In genomic region chr12:119945589-119946310, GRCm38 (mm10) we compare ENCODE assay signal across 8 mouse cellular contexts. TPM values are rescaled to one million over a fixed set of nuclear protein-coding genes. Genes with fewer than 3 reads are reported as not detected.
DNase-seq lines count a peak whose midpoint lies in the region; ATAC-seq lines count a peak whose summit lies in the region.

Gene Tmem196, plus strand, starts transcription at chr12:119945822.

- 0 out of 2 replicates have a peak, but pooled peaks cover 5% of the 10 kb centered on the region for H3K4me1 ChIP-seq in heart, embryonic 15.5 days (replicated peaks)
- no peaks in the 10 kb centered on the region for H3K4me1 ChIP-seq in neural tube, embryonic 11.5 days (ENCODE audit: control insufficient read depth, insufficient read depth, low read length)

- WGBS in heart, embryonic 15.5 days = 2% methylated on average over 25 of the region's 25 CpGs
- 3% methylated on average over 25 of the region's 25 CpGs for WGBS in neural tube, embryonic 11.5 days

- DNase-seq in layer of hippocampus, adult 9-11 months = peak; percentile 6
- DNase-seq in layer of hippocampus, adult 9-10 months (ENCODE audit: low spot score) = no peak
- DNase-seq in embryo, embryonic 10 days (ENCODE audit: low spot score) = peak; percentile 65
- DNase-seq in left cerebral cortex, postnatal 10 days (ENCODE audit: extremely low spot score in 1 of 2, low spot score in 2 of 2) = peak in 1 of 2 experiments; percentile 25
- peak; percentile 66 for DNase-seq in neural tube, embryonic 11.5 days (ENCODE audit: low spot score)
- DNase-seq in ovary, postnatal 10 days (ENCODE audit: low spot score) = no peak
- no peak for DNase-seq in thymus, postnatal 25 days

- H3K27me3 ChIP-seq in heart, embryonic 15.5 days = no peaks in the 10 kb centered on the region
- H3K27me3 ChIP-seq in neural tube, embryonic 11.5 days (ENCODE audit: control insufficient read depth, insufficient read depth, low read length) = no peaks in the 10 kb centered on the region

- H3K4me2 ChIP-seq in heart, embryonic 15.5 days = peak within 1 kb of the TSS; percentile 83
- H3K4me2 ChIP-seq in neural tube, embryonic 11.5 days (ENCODE audit: low read depth) = peak within 1 kb of the TSS; percentile 87

- peak; percentile 35; the same call in 1 of the 2 replicates for ATAC-seq in heart, embryonic 15.5 days (replicated peaks; ENCODE audit: insufficient number of reproducible peaks, insufficient read depth, low FRiP score, low read depth)
- ATAC-seq in neural tube, embryonic 11.5 days (ENCODE audit: insufficient read depth, low FRiP score, low TSS enrichment) = peak; percentile 63

- no peak within 1 kb of the TSS for H3K27ac ChIP-seq in heart, embryonic 15.5 days
- H3K27ac ChIP-seq in neural tube, embryonic 11.5 days (ENCODE audit: low read depth, low read length) = 0 out of 2 replicates have a peak within 1 kb of the TSS, but pooled peaks have one; percentile 20

- intact Hi-C loops in left cerebral cortex, postnatal 10 days (cut with DNase I) = no loop called here

- H3K9ac ChIP-seq in heart, embryonic 15.5 days = peak within 1 kb of the TSS; percentile 55
- H3K9ac ChIP-seq in neural tube, embryonic 11.5 days (ENCODE audit: low read length) = peak within 1 kb of the TSS; percentile 76

- H3K9me3 ChIP-seq in heart, embryonic 15.5 days (replicated peaks) = no peaks in the 10 kb centered on the region
- H3K9me3 ChIP-seq in neural tube, embryonic 11.5 days (ENCODE audit: control insufficient read depth, low read length) = no peaks in the 10 kb centered on the region

- no peaks in the 10 kb centered on the region for H3K36me3 ChIP-seq in heart, embryonic 15.5 days
- no peaks in the 10 kb centered on the region for H3K36me3 ChIP-seq in neural tube, embryonic 11.5 days (ENCODE audit: control insufficient read depth, insufficient read depth, low read length)

- H3K4me3 ChIP-seq in heart, embryonic 15.5 days = peak within 1 kb of the TSS; percentile 56
- H3K4me3 ChIP-seq in neural tube, embryonic 11.5 days (ENCODE audit: low read depth, low read length) = peak within 1 kb of the TSS; percentile 58

RNA-seq across cellular contexts. Expression of gene Tmem196, which starts in this region (rescaled TPM):
- 1.5 and 1.7 TPM in 2 replicates for polyA plus RNA-seq in heart, embryonic 15.5 days (2015; fragmentation: Nextera tagmentation; extraction: Ambion mirVana)
- total RNA-seq in left cerebral cortex, postnatal 10 days (2021) = 10 to 100 TPM; 24.4 to 26.2 TPM
- polyA plus RNA-seq in neural tube, embryonic 11.5 days (2014; fragmentation: Nextera tagmentation; extraction: Ambion mirVana) = 1.5 and 1.8 TPM in 2 replicates

Comparison
In these comparisons a context has a peak if more than half of its experiments do, and no peak if none do; other contexts are left out.
1. DNase-seq: peak in layer of hippocampus, adult 9-11 months (single experiment), embryo, embryonic 10 days (single experiment) and neural tube, embryonic 11.5 days (single experiment); none in layer of hippocampus, adult 9-10 months (single experiment), ovary, postnatal 10 days (single experiment) and thymus, postnatal 25 days (single experiment).